In the genomic region with DNA sequence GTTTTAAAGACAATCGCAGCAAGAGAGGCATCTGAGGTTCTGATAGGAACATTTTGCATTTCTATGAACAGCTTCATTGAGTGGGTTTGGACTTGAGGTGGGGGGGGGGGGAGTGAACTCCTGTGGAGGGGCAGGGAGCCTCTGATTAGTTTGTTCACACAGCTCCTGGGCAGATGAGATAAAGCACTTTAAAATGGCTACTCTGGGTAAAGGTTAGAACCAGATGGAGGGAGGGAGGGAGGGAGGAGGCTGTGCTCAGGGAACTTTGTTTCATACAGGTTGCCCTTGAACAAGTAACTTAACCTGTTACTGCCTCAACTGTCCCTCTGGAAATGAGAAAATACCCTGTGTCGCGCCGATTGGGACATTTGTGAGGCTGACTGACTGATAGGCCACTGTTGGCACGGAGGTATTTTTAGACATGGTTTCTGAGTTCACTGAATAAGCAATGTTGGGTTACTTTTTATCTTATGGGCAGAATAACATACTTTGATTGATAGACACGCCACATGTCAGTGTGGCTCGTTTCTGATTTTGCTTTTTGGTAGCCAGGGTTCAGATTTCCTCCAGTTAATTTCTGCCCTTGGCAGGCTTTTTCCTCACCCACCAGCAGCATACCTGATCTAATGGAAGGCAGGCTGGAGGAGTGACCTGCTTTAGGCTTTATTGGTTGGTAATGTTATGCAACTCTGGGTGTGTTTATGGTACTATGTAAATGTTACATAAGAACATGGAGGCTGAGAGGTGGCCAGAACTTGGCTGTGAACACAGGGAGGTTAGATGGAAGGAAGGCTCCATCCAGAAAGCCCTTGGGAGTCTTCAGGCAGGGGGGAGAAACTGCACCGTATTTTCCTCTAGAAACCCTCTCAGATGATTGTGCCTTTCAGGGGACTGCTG, we compare ENCODE assay signal across 10 mouse cellular contexts. TPM values are rescaled to one million over a fixed set of nuclear protein-coding genes. Genes with fewer than 3 reads are reported as not detected.
DNase-seq lines count a peak whose midpoint lies in the region; ATAC-seq and TF ChIP-seq lines count a peak whose summit lies in the region.
"Had no signal": no experiment of that assay in that cellular context is flagged by ENCODE, and none has a peak within 500 bp of the region (broad histone marks: within the 10 kb centered on the region; RNA-seq: fewer than 3 reads in every experiment).

No protein-coding gene starts in this region.

- H3K27ac ChIP-seq in heart, embryonic 12.5 days (ENCODE audit: poor library complexity, severe bottlenecking): peak overlapping the region; percentile 92
- peak overlapping the region; percentile 92 for H3K27ac ChIP-seq in liver, postnatal 0 days (ENCODE audit: low read depth)

- peaks cover 73% of the 10 kb centered on the region for H3K4me1 ChIP-seq in heart, embryonic 12.5 days (replicated peaks)
- peaks cover 63% of the 10 kb centered on the region for H3K4me1 ChIP-seq in liver, postnatal 0 days (ENCODE audit: insufficient read depth)

- WGBS in heart, embryonic 12.5 days: 26% methylated on average over 8 of the region's 8 CpGs
- WGBS in liver, postnatal 0 days (ENCODE audit: insufficient replicate concordance): 31% methylated on average over 8 of the region's 8 CpGs

- ATAC-seq in heart, embryonic 12.5 days (ENCODE audit: insufficient number of reproducible peaks, low FRiP score): 0 out of 2 replicates have a peak, but pooled peaks have one; percentile 15
- peak; percentile 43; the same call in 1 of the 2 replicates for ATAC-seq in granulocyte monocyte progenitor cell, adult 5-6 weeks (replicated peaks; ENCODE audit: poor library complexity, severe bottlenecking)
- peak; percentile 67 for ATAC-seq in liver, postnatal 0 days

- peak overlapping the region; percentile 98 for H3K4me2 ChIP-seq in heart, embryonic 12.5 days
- peak overlapping the region; percentile 29; the same call in 1 of the 2 replicates for H3K4me2 ChIP-seq in liver, postnatal 0 days (ENCODE audit: low read depth, low read length)

- H3K9me3 ChIP-seq in heart, embryonic 12.5 days (replicated peaks): no peaks in the 10 kb centered on the region
- no peaks in the 10 kb centered on the region for H3K9me3 ChIP-seq in liver, postnatal 0 days (ENCODE audit: low read length)

- no peaks in the 10 kb centered on the region for H3K27me3 ChIP-seq in heart, embryonic 12.5 days (replicated peaks)
- no peaks in the 10 kb centered on the region for H3K27me3 ChIP-seq in liver, postnatal 0 days (ENCODE audit: insufficient read depth, low read length)

- H3K4me3 ChIP-seq in heart, embryonic 12.5 days: peak overlapping the region; percentile 16; the same call in 1 of the 2 replicates
- H3K4me3 ChIP-seq in liver, postnatal 0 days (ENCODE audit: low read depth, low read length): no peak overlapping the region

- intact Hi-C loops in heart, postnatal 25 days (cut with DNase I): loop anchor here (2.0 kb wide), 1 partner anchor 14 kb away; no protein-coding TSS in a partner anchor

- H3K36me3 ChIP-seq in heart, embryonic 12.5 days: no peaks in the 10 kb centered on the region
- no peaks in the 10 kb centered on the region for H3K36me3 ChIP-seq in liver, postnatal 0 days (replicated peaks; ENCODE audit: insufficient read depth, low read length)
- H3K36me3 ChIP-seq: G1E had no signal

- no peak for DNase-seq in heart, postnatal 25 days (ENCODE audit: low spot score)
- peak; percentile 49 for DNase-seq in NIH3T3 (ENCODE audit: low read depth)
- DNase-seq in liver, postnatal 0 days: no peak
- DNase-seq in thymus, postnatal 36 days: no peak
- DNase-seq in spleen, adult 18-20 months: no peak
- no peak for DNase-seq in ovary, postnatal 14 days (ENCODE audit: low spot score)
- DNase-seq: kidney, postnatal 10 days had no signal

- no peak for TF ChIP-seq EP300 in liver, postnatal 0 days (IDR thresholded peaks at IDR 0.05; ENCODE audit: low read depth)

- no peak for TF ChIP-seq CTCF in liver, postnatal 0 days (IDR thresholded peaks at IDR 0.05; ENCODE audit: low read depth)

- H3K9ac ChIP-seq in heart, embryonic 12.5 days: 0 out of 2 replicates have a peak overlapping the region, but pooled peaks have one; percentile 25
- no peak overlapping the region for H3K9ac ChIP-seq in liver, postnatal 0 days (replicated peaks)

RNA-seq across cellular contexts. Expression of gene Acvr1b, which starts 3.2 kb away (rescaled TPM):
- polyA plus RNA-seq in heart, embryonic 12.5 days (2016; fragmentation: Nextera tagmentation; extraction: Ambion mirVana): 6.8 TPM in 2 replicates
- 10 to 100 TPM; 11.7 to 14.5 TPM for total RNA-seq in heart, postnatal 25 days (2021)
- total RNA-seq in granulocyte monocyte progenitor cell, adult 5-6 weeks (2014; fragmentation: Nextera tagmentation): 6.9 and 8.7 TPM in 2 replicates
- 6.9 and 9.9 TPM in 2 replicates for total RNA-seq in granulocyte monocyte progenitor cell, adult 5-6 weeks (2017)
- polyA plus RNA-seq in liver, postnatal 0 days (2015; fragmentation: Nextera tagmentation; extraction: Ambion mirVana): 2.2 TPM in 2 replicates
- polyA plus RNA-seq: G1E had no signal

RNA-seq across cellular contexts. Expression of gene Grasp, which starts 46.9 kb away (rescaled TPM):
- 6.6 and 7.3 TPM in 2 replicates for polyA plus RNA-seq in heart, embryonic 12.5 days (2016; fragmentation: Nextera tagmentation; extraction: Ambion mirVana)
- total RNA-seq in heart, postnatal 25 days (2021): 10 to 100 TPM in 1 of 2 experiments, 1 to 10 TPM in 1; 9.4 to 12.3 TPM
- total RNA-seq in granulocyte monocyte progenitor cell, adult 5-6 weeks (2014; fragmentation: Nextera tagmentation): 3.2 and 4.1 TPM in 2 replicates
- 0.26 and 1.0 TPM in 2 replicates for total RNA-seq in granulocyte monocyte progenitor cell, adult 5-6 weeks (2017)
- 0.35 and 0.54 TPM in 2 replicates for polyA plus RNA-seq in liver, postnatal 0 days (2015; fragmentation: Nextera tagmentation; extraction: Ambion mirVana)

RNA-seq across cellular contexts. Expression of gene Acvrl1, which starts 48.7 kb away (rescaled TPM):
- 3.1 and 3.6 TPM in 2 replicates for polyA plus RNA-seq in heart, embryonic 12.5 days (2016; fragmentation: Nextera tagmentation; extraction: Ambion mirVana)
- total RNA-seq in heart, postnatal 25 days (2021): 10 to 100 TPM; 23.2 to 31.5 TPM
- 0.30 TPM in 1 of 2 replicates, not detected in the other for total RNA-seq in granulocyte monocyte progenitor cell, adult 5-6 weeks (2014; fragmentation: Nextera tagmentation)
- total RNA-seq in granulocyte monocyte progenitor cell, adult 5-6 weeks (2017): 0.73 and 2.7 TPM in 2 replicates
- 2.3 and 2.6 TPM in 2 replicates for polyA plus RNA-seq in liver, postnatal 0 days (2015; fragmentation: Nextera tagmentation; extraction: Ambion mirVana)

Comparison
In these comparisons a context has a peak if more than half of its experiments do, and no peak if none do; other contexts are left out.
1. ATAC-seq: peak in every context shown above with its lines; median percentile 67 in liver, postnatal 0 days; 43 in granulocyte monocyte progenitor cell, adult 5-6 weeks; 15 in heart, embryonic 12.5 days.
2. RNA of gene Acvrl1, which starts 48.7 kb away (total RNA-seq): 23.2 to 31.5 TPM in heart, postnatal 25 days; 0.30 to 2.7 TPM in granulocyte monocyte progenitor cell, adult 5-6 weeks; every median in the first group is over 4 times any median in the second.